Mouse (Mus musculus): ENCODE measurements around the gene Kcnk7.

Gene Kcnk7

GRCm38 (mm10) chr19:5749476-5749875, 45.3 kb downstream of the Kcnk7 start:
- DNase-seq (ENCODE audit: extremely low spot score, low spot score), result no peak

- DNase-seq (ENCODE audit: extremely low spot score, low spot score), result peak; percentile 29
Observed at GRCm38 (mm10) chr19:5750951-5751350, 46.8 kb downstream of the Kcnk7 start.

GRCm38 (mm10) chr19:5751742-5752141, 47.6 kb downstream of the Kcnk7 start:
- DNase-seq (ENCODE audit: extremely low spot score, low spot score), result peak; percentile 23

- DNase-seq (ENCODE audit: extremely low spot score, low spot score), result peak; percentile 41
Observed at GRCm38 (mm10) chr19:5756321-5756985, 52.3 kb downstream of the Kcnk7 start.
